Mouse (Mus musculus) MN1 (cell line): ENCODE results near the gene Mtmr3.

Source experiments
- DNase-seq: peaks from one replicate; pipeline ENCODE4 v3.0.0-alpha.2; 2016; ENCODE audit warnings: low spot score

The Mtmr3 gene

DNA sequence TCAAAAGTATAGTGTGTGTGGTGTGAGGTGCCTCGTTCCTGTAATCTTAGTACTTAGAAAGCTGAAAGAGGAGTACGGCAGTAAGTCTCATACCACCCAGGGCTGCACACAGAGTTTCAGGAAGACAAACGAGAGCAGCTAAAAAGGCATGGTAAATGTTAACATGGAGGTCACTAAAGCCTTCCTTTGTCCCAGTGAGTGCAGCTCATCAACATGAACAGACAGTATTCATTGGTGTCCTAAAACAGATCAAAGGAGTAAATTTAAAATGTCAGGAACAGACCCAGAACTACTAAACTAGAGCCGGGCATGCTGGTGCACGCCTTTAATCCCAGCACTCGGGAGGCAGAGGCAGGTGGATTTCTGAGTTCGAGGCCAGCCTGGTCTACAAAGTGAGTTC lies 75.7 kb downstream of the Mtmr3 start:
- no peak for DNase-seq

DNA sequence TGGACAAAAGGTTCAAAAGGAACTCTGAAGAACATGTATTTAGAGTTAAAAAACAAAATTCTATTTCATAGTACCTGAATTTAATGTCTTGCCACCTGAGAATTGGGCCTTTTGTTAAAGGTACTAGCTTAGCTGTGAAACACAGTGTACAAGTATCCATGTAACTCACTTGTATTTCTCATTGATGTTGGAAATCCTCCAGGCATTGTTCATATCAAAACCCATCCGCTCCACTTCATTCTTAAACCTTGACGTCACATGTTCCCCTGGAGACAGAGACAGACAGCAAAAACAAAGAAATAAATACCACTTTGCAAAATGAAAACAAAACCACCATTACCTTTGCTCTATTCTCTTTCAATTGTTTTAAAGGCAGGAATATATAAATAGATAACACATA lies 87.2 kb downstream of the Mtmr3 start:
- DNase-seq, result no peak

DNA sequence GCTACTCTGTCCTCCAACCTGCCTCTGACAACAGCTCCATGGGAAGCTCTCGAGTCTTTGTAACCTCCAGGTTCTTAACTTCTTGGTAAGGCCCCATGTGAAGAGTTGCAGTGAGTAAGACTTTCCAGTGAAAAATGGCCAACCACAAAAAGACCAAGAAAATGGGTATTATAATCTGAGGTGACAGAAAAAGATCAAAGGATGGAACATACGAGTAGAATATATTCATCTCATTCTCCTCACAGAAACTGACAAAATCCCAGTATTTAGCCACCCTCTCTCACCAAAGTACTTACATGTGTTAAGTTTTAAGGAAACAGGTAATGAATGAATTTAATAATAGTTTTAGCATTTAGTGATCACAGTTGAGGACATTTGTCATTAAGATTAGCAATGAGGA lies 88.2 kb downstream of the Mtmr3 start:
- DNase-seq, result no peak

DNA sequence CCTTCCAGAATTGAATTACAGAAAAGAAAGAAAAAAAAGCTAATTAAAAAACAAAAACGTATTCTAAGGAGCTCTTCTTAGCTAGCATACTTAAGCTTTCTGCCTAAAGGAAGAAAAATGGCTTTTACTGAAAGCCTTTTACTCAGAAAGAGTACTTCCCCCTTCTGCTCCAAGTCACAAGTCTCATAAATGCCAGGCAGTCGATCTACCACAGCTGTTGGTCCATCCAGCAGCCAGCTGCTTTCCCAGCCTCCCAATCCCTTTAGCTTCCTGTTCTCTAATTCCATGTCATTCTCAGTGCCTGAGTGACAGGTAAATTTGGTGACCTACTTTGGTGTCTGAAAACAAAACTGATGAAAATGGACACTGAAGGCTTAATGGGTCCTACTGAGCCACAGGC lies 92.5 kb downstream of the Mtmr3 start:
- DNase-seq, result no peak

DNA sequence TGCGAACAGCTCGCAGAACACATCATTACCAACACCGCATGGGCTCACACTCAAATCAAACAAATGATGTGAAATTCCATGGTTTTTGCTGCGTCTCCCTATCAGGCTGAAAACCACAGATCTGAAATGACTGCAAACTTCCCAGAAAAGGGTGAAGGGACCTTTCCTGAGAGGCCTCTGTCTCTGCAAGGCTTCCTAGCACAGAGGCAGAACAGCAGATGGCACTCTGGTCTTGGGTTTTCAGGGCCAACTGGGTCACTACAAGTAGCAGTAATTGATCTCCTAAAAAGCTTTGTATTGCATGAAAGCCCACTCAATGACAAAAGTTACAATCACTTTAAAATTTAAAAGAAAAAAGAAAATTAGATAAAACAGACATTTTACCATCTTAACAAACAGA lies 93.8 kb downstream of the Mtmr3 start:
- no peak for DNase-seq

DNA sequence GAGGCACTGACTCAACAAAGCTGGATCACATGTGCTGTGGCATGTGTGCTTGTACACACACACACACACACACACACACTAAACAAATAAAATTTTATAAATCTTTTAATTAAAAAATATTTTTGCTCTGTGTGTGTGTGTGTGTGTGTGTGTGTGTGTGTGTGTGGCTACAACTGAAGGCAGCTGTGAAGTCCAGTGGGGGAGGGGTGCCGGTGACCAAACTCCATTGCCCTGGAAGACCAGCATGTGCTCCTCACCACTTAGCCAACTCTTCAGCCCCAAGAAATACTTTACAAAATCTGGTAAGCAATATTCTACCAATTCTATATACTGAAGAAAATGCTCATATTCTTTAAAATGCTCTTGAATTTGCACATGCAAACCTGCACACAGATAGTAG lies 94.4 kb downstream of the Mtmr3 start:
- DNase-seq, result no peak

DNA sequence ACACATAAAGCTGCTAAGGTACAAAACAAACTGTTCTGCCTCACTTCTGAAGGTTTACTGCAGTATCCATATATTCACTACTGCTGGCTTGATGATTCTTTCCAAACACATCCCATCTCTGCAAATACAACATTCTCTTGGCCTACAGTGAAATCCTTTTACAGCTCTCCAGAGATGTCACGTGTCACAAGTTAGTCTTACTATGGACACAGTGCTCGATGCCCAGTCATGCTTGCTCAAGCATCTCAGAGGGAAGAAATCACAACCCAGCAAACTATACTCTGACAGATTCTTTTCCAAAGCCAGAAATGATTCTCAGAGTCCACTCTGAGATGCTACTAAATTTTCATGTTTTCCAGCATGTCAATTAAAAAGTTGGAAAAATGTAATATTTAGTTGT lies 95.2 kb downstream of the Mtmr3 start:
- DNase-seq, result no peak

DNA sequence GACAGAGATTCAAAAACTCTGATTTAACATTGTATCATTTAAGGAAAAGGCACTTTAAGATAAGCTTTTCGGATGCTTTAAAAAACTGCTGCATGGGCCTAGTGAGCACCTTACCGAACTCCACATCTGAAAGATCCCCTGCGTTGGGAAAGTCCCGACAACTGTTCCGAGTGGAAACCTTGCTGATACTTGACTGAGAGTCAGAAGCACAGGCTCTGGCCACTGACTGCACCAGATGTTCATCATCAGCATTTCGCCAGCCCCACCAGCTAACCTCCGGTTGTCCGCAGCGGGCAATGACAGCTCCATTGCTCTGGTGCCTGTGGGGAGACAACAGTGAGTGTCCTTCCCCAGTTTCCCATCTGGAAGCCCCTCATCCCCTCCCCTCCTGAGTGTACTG lies 95.9 kb downstream of the Mtmr3 start:
- no peak for DNase-seq

DNA sequence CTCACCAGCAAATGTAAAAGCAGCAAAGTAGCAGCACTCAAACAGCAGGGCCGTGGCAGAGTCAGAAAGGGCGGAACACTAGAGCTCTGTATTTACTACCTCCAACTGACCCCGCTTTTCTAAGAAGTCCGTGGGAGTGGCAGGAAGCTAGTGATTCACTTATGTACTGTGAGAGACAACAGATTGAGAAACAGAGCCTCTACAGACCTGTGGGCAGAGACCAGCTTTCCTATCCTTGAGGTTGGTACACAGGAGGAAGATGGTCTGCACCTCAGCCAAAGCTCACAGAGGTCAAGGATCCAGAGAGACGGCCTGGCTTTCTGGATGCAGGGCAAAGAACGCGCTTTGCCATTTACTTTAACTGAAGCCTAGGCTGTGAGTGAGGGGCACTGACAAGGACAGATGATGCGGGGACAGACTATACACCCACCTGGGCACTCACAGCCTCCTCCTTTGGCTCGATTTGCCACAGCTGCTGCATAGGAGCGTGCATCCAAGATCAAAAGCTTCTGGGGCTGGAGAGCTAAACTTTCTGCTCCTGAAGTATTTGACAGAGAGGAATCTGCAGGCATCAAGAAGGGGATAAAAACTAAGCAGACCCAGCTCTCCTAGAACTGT lies 97.1 kb downstream of the Mtmr3 start:
- DNase-seq, result no peak

DNA sequence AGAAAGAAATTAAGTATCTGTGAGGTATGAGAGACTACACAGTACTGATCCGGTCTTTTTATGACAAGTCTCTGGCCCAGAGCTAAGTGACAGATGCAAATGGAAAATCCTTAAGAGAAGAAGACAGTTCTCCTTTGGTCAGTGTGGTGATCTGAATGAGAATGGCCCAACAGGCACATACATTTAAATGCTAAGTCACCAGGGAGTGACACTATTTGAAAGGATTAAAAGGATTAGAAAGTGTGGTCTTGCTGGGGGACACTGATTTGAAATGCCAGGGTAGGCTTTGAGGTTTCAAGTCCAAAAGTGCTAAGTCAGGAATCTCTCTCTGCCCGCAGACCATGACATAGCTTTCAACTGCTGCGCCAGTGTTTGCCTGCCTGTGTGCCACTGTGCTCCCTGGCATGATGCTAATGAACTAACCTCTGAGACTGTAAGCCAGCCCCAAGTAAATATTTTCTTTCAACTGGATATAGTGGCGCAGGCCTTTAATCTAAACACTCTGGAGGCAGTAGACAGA lies 99.6 kb downstream of the Mtmr3 start:
- DNase-seq, result no peak

DNA sequence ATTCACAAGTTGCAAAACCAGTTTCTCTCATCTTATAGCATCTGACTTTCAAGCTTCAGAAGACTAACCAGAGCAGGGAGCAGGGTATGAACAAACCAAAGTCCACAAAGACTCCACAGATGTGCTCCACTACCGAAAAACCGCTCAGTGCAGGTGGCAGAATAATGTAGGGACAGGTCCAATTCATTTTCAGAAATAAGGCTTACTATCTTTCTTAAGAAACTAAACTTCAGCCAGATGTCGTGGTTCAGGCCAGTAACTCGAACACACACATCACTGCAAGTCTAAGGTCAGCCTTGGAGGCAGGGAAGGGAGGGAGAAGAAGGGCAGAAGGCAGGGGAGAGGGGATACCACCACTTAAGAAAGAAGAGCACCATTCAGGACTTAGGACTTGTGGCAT lies 105.5 kb downstream of the Mtmr3 start:
- no peak for DNase-seq

DNA sequence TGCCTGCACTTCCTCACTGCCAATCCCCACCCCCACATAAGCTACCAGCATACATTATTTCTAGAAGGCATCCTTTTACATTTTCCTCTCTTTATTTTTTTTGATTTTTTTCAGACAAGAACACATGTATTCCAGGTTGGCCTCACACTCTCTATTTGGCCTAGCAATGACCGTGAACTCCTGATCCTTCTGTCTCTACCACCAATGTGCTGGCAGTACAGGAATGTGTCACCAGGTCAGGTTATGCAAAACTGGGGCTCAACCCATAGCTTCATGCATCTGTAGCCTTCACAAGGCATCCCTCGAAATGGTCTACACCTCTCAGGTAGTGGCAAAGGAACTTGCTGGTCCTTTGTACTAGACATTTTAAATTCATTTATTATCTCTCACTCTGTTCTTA lies 105.9 kb downstream of the Mtmr3 start:
- DNase-seq, result no peak

DNA sequence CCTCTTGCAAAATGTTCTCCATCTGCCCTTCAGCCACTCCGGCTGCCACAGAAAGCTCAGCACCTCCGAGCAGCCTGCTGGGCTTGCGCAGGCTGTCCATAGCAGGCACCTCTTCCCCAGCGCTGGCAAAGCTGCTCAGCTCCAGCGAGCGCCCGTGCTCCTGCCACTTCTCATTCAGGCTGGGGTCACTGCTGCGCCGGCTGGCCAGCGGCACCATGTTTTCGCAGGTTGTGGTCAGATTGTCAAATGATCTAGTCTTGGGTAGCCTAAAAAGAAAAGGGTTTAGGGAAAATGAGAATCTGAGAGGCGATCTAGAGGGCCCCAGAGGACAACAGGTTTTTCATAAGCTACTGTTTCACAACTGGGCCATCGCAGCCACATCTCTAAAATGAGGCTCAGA lies 106.3 kb downstream of the Mtmr3 start:
- no peak for DNase-seq

DNA sequence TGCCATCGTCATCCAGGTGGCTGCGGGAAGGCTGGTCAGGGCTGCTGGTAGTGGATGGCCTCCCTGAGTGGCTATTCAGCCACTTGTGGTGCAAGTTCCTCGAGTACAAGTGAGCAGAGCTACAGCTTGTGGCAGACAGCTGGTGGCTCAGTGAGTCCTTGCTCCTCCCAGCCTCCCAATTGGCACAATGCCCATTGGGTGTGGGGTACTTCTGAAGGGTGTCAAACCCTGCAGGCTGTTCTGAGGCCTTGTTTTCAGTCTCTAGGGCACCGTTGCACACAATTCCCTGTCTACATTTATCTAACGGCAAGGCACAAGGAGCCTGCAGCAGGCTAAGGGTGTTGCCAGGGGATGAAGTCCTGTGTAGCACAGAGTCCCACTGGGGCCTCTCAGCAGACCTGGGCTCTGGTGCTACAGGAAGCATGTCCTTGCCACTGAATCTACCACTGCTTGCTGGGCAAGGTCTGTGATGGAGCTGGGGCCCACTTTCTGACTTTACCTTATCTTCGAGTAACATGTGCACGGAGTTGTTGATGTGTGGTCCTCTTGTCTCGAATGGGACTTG lies 107.2 kb downstream of the Mtmr3 start:
- DNase-seq, result peak; percentile 78

DNA sequence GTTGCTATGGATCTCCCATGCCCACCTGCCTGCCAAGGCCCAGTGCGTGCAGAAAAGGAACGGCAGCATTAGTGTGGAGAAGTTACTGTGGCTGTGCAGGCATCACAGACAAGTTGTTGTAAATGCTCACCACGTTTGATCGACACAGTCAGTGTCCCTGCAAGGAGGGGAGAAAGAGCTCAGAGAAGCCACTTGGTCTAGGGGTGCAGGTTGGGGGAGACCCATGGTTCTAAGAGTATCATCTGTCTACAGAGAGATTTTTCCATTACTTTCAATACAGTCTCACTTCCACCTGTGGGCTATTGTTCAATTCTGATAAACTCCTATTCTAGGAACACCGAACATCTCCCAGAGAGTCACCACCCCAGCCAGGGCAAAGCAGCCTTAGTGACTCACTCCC lies 110.1 kb downstream of the Mtmr3 start:
- DNase-seq, result no peak

DNA sequence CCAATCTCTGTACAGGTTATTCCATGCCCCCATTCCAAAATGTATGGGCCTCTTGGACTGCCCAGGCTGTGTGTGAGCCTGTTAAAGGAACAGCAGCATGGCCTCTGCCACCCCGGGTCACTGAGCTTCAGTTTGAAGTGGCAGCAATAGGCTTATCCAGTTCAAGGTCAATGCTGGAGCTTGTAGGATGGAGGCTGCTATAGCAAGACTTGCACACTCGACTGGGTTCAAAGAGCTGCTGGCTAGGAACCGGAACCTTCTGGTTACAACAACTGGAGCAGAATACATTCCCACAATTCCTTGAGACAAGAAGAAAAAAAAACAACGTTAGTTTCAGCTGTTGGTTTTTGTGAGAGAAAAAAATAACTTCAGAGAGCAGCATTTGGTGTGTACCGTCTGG lies 112.0 kb downstream of the Mtmr3 start:
- DNase-seq, result no peak

DNA sequence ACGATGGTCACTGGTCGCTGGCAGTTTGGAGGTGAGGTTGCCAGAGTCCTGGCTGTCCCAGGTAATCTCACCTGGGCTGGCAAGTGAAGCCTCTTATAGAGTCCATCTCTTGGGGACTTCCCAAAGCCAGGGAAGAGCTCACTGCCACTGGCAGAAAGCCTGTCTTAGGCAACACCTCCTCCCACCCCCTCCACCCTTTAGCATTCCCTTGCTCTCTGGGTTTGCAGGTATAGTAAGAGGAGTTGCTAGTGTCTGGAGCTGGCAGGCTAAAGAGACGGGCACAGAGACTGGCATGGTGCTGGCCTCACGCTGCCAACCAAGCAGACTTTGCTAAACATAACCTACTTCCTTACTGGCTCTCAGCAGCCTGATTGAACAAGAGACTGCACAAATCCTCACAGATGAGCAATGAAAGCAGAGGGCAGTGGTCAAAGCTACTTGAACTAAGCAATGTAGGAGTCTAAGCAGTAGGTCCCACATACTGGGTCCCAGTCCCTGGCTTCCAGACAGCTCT lies 118.4 kb downstream of the Mtmr3 start:
- DNase-seq, result no peak

DNA sequence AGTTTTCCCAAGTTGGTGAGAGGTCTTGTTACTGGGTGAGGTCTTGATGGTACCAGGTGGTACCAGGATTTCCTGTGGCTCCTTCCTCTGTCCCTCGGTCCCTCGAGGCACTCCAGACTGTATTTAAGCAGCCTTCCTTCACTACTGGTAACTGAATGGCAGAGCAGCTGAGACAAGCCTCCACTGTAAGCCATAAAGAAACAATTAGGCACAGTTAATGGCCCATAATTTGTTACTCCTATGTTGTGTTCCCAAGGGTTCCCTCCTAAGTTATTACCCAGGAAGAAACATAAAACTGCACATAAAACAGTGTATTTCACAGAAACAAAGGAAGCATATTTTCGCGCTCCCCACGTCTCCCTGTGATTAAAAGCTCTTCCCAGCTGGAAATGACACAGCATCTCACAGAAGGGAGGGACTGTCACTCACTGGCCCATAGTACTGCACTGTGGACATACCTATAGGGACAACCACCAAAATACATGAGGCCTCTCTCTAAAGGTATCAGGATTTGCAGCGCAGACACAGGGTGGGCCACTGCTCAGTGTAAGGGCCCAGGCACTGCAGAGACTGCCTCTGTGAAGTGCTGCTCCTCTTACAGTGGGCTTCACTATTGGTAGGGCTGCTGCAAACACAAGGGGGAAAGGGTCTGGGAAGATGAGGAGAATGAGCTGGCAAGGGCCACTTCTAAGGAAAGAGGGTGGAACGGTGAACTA lies 122.0 kb downstream of the Mtmr3 start:
- DNase-seq, result no peak

DNA sequence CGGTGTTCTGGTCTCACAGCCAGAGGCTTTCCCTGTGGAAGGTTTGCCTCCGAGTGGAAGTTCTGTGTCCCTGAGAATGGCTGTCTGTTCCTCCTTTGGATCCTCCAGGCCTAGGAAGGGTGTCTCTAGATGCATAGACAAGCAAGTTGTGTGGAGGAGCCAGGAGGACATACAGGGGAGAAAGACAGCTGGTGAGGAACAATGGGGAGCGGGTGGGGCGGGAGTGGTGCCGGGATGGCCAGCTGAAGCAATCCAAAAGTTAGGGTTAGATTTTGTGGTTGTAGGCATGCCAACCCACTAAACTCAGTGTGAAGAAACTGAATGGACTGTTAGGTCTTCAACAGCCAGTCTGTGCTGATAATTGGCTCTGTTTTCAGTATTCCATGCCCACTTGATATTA lies 122.9 kb downstream of the Mtmr3 start:
- DNase-seq, result no peak

DNA sequence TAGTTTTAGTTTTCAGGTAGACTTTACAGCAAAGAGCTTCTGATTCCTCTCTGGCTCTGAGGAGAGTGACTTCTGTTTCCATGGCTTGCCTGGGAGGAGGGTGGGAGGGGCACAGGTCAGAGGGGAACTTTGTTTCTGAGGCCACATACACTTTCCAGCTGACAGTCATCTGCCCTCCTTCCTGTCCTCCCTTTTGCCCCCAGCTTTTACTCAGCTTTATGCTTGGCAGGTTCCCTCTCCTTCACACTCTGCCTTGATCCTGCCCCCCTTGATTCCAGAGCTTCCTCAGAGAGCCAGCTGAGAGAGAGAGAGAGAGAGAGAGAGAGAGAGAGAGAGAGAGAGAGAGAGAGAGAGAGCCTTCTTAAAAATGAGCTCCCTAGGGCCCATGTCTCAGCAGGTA lies 123.4 kb downstream of the Mtmr3 start:
- DNase-seq, result no peak

DNA sequence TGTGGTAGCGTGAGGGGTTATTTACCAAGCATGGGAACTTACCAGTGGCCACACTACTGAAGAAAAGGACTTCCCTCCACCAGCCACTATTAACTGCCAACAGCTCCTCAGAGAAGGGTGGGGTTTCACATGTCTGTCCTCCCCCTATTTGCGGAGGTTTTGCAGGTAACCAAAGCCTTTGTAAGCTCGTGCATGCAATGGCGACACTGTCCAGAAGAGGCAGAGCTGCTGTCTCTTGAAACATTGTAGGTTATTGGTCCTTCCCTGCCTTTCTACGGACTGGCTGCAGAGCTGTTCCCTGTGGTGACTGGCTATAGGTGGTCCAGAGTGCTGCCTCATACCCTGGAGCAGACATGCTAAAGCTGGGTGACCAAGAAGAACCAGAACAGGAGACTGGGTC lies 125.6 kb downstream of the Mtmr3 start:
- no peak for DNase-seq

DNA sequence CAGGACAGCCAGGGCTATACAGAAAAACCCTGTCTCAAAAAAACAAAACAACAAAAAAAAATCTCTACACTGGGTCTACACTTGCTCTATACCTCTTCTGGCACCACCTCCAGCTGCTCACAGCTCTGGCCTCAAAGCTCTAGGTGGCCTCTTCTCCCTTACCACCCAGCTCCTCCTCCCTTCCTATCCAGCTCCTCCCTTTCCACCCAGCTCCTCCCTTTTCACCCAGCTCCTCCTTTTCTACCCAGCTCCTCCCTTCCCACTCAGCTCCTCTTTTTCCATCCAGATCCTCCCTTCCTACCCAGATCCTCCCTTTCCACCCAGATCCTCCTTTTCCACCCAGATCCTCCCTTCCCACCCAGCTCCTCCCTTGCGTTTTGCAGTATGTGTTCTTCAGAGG lies 127.2 kb downstream of the Mtmr3 start:
- DNase-seq, result no peak

DNA sequence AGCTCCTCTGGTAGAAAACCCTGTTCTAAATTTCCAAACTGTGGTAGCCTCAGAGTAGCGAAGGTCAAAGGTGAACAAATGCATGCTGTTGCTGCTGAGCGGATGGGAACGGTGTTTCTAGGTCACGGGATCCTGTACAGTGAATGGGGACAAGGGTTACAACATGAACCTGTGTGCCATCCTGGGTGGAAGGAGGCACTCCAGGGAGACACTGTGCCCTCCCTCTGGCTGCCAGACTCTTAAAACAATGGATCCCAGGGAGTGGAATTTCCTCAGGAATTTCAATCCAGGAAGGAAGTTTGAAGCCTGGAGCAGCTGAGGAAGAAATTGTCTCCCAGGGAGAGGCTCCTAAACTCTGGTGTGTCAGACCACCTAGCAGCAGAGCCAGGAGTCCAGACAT lies 128.5 kb downstream of the Mtmr3 start:
- no peak for DNase-seq

DNA sequence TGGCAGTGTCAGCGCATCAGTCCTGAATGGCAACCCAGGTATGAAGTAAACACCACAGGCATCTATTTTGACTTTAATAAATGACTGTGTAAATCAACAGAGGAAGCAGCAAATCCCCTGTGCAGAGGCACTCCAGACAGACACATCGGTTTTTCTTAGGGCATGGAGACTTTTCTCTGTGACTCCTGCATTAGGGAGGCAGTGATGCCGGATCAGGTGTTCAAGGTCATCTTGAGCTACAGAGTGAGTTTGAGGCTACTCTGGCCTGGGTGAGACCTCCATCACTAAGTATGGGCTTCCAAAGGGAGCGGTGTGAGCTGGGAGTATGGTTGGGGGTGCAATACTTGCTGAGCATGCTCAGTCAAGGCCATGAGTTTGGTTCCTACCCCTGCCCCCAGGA lies 130.0 kb downstream of the Mtmr3 start:
- DNase-seq, result no peak
